In genomic region chr2:15469399-15469798, GRCm38 (mm10) we compare ENCODE assay signal across 23 mouse cellular contexts. TPM values are rescaled to one million over a fixed set of nuclear protein-coding genes. Genes with fewer than 3 reads are reported as not detected.
"Had no signal": no experiment of that assay in that cellular context is flagged by ENCODE, and none has a peak within 500 bp of the region (broad histone marks: within the 10 kb centered on the region; RNA-seq: fewer than 3 reads in every experiment).

No protein-coding gene starts in this region.

- H3K36me3 ChIP-seq: lung, embryonic 15.5 days; midbrain, embryonic 13.5 days; midbrain, embryonic 15.5 days; neural tube, embryonic 12.5 days; stomach, embryonic 15.5 days had no signal

- H3K4me2 ChIP-seq: lung, embryonic 15.5 days; midbrain, embryonic 11.5 days; midbrain, embryonic 13.5 days; midbrain, embryonic 15.5 days; neural tube, embryonic 12.5 days; stomach, embryonic 15.5 days had no signal

- DNase-seq: liver, postnatal 0 days; lung, adult 2 months; lung, postnatal 14 days; lung, postnatal 36 days; right cerebral cortex, postnatal 14 days; thymus, adult 2 months; thymus, postnatal 25 days; thymus, postnatal 4 days had no signal

- ATAC-seq: liver, postnatal 0 days; lung, postnatal 0 days; midbrain, embryonic 13.5 days; midbrain, embryonic 15.5 days had no signal

- H3K27ac ChIP-seq: lung, embryonic 15.5 days; macrophage; midbrain, embryonic 13.5 days; midbrain, embryonic 15.5 days; neural tube, embryonic 12.5 days; stomach, embryonic 15.5 days; stomach, postnatal 0 days had no signal

- H3K9ac ChIP-seq: liver, postnatal 0 days; lung, embryonic 15.5 days; midbrain, embryonic 13.5 days; midbrain, embryonic 15.5 days; neural tube, embryonic 12.5 days; stomach, embryonic 15.5 days had no signal

- H3K4me3 ChIP-seq: lung, embryonic 15.5 days; megakaryocyte, embryonic 14.5 days; midbrain, embryonic 13.5 days; midbrain, embryonic 15.5 days; neural tube, embryonic 12.5 days; stomach, embryonic 15.5 days had no signal

- H3K4me1 ChIP-seq: lung, embryonic 15.5 days; megakaryocyte, embryonic 14.5 days; midbrain, embryonic 13.5 days; midbrain, embryonic 15.5 days; neural tube, embryonic 12.5 days; stomach, embryonic 15.5 days had no signal

- H3K27me3 ChIP-seq: lung, embryonic 15.5 days; megakaryocyte, embryonic 14.5 days; midbrain, embryonic 13.5 days; midbrain, embryonic 15.5 days; neural tube, embryonic 12.5 days; stomach, embryonic 15.5 days had no signal

- H3K9me3 ChIP-seq: lung, embryonic 15.5 days; megakaryocyte, embryonic 14.5 days; midbrain, embryonic 13.5 days; midbrain, embryonic 15.5 days; neural tube, embryonic 12.5 days; stomach, embryonic 15.5 days had no signal

RNA-seq across cellular contexts. Expression of gene Malrd1, which starts 56.9 kb away (rescaled TPM):
- total RNA-seq: megakaryocyte progenitor cell, adult 5-6 weeks; monocyte, adult 5-6 weeks; neutrophil, adult 5-6 weeks had no signal
- polyA plus RNA-seq: liver, postnatal 0 days; lung, adult 2 months; lung, embryonic 15.5 days; lung, postnatal 0 days; macrophage; spleen, adult 2 months; urinary bladder, adult 2 months had no signal
